Mouse (Mus musculus) skeletal muscle tissue, adult 2 months (tissue): Measurements from ENCODE around the gene Psapl1.
A peak's percentile ranks its signal among the peaks of the same experiment; 100 is the strongest.

ENCODE experiments used
- DNase-seq: peaks from one replicate; pipeline ENCODE4 v3.0.0-alpha.2; 2012; ENCODE audit warnings: low read depth, low spot score

Gene Psapl1

DNA sequence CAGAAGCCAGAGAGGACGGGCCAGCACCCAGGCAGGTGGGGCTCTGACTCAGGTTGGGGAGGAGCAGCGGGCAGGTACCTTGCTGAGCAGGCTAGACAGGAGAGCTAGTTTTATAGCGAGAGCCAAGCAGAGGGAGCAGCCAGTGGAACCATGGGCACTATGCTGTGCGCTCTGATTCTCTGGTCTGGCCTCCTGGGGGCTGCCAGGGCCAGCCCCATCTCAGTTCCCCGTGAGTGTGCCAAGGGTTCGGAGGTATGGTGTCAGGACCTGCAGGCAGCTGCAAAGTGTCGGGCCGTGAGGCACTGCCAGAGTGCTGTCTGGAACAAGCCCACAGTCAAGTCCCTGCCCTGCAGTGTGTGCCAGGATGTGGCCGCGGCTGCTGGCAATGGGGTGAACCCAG lies at the start of gene Psapl1:
TSS of gene Psapl1 (plus strand) at position 106 of the 400 bp plus-strand sequence.
- DNase-seq = peak; percentile 20

DNA sequence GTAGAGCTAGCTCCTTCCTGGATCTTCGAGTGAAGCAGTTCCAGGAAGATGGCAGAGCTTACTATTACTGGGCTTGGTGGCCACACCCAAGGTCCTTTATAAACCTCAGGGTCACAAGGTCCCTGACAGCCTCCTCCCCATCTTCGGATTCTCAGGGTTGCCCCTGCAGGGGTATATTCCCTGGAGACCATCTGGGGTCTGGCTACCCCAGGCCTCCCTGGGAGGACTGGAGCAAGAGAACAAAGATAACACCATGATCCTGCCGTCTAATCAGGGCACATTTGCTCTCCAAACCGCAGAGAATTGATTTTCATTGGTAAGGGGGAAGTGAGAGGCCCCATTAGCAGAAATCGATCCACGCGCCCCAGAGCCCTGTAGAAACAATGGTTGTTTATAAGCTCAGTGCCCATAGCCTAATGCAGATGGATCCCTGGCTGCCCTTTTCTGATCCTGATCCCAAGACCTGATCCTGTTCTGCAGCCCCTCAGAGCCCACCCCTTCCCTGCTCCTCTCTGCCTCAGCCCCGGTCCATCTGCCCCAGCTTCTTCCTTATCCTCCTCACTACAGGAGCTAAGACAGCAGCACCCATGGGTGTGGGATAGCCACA lies 48.8 kb upstream of the Psapl1 start:
- no peak for DNase-seq

DNA sequence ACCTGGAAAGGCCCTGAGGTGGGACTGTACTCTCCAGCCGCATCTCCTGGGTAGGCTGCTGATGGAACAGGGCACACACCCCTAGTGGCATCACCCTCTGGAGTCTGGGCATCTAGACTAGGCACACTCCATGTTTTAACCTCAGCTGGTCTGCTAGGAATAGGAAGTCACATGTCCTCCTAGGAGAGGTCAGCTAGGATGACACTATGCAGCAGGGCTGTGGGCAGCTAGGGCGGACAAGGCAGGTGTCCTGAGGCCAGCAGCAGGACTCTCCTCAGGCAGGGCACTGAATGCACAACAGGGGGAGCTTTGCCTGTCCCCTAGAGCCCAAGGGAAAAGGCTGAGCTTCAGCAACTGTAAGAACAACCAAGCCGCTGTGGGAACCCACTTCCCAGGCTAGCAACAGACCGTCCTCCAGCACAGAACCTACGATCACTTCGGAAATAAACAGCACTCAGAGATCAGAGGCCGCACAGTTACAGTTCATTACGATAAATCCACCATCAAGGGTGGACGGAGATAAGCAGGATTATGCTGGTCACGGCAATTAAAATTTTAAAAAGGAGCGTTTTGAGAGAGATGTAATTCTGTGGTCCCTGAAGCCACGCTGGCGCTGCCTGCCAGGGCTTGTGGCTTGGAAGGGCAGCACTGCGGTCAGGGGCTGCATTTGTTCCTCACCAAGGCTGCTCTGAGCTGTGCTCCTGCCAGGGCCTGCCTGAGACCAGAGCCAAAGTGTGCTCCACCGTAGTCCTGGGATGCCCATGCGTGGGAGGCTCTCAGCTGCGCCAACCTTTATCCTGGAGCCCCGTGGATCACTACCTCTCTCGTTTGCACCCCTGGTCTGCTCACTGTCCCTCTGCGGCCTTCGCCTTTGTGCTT lies 38.2 kb upstream of the Psapl1 start:
- DNase-seq = peak; percentile 30

DNA sequence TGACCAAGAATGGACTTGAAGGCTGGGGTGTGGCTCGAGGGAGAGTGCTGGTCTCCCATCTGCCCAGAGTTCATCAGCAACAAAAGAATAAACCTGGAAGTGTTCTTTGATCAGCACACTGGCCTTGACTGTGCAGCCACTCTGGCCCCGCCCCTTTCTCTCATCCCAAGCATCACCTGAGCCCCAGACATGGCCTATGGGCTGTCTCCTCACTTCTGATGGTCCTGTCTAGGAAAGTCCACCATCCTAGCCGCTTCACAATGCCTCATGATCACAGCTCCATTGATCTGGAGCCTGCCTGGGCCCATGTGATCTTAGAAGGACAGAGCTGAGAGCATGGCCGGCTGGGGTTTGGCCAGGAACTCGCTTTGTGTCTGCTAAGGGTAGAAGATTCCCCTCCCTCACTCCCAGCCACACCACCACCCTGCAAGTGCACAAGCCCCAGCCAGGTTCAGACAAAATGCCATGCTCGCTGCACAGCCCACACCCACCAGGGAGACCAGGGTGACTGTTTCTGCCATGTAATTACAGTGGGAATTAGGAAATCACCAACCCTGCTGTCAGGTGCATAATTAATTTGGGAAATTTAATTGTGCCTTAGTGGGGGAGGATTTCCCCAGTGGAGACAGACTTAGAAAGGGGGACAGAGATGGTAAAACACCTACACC lies 37.3 kb upstream of the Psapl1 start:
- no peak for DNase-seq

DNA sequence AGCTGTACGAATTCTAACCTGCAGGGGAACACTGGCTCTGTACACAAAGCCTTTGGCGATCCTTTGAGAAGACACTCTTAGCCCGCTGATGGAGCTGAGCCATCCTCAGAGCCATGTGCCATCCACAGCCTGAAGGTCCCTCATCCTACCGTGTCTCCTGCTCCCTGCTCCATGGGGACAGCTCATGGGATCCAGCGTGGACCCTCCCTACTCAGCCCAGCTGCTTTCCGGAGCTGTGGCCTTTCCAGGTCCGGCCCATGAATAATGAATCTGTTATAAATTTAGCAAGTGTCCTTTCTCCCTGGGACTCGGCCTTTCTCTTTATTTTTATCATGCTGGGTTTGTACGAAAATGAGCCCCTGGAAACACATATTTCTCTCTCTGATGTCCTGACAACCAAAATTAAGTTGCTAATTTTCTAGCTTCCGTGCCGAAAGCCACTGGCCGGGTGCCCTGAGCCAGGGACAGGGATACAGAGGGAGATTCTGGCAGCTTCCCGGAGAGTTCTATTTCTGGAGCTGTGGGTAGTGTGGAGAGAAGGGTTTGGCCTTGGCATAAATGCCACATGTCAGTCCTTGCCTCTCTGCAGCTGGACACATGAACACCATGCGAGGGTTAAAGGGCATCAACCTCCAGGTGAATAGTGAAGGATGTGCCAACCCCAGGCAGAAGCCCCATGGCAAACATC lies 34.7 kb upstream of the Psapl1 start:
- peak; percentile 64 for DNase-seq

DNA sequence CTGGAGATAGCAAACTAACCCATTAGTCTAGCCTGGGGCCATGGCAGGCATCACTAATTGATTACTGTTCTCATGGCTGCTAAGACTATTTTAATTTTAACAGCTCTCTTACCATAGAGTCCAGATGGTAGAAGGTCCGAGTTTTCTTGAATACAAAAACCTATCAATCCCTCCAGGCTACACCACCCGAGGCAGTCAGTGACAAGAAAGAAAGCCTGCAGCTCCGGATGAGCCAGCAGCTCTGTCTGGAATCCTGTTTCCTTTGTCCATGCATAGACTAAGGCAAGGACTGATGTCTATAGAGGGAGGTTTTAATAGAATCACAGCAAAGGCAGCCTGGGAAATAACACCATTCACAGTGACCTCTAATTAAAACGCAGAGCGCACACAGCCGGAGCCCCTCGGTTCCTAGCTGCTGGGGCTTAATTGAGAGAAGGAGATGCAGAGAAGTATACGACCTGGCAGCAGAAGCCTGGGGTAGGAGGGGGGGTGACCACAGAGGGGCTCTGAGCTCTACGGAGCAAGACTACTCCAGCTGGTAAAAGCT lies 29.2 kb upstream of the Psapl1 start:
- no peak for DNase-seq

DNA sequence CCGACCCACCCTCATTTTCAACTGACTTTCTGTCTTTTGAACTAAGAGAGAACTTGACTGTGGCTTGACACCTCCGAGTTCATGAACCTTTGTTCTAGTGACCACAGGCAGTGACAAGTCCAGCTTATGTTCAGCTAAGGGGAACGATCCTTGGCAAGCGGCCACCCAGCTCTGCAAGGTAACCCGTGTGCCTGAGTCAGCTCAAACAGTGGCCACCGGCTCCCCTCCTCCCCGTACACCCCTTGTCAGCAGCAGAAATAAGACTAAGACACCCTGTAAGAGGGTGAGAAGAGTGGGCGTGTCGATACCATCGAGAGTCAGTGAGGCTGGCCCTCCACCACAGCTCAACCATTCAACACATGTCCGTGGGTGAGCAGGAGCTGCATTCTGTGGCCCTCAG lies 27.4 kb upstream of the Psapl1 start:
- peak; percentile 22 for DNase-seq

DNA sequence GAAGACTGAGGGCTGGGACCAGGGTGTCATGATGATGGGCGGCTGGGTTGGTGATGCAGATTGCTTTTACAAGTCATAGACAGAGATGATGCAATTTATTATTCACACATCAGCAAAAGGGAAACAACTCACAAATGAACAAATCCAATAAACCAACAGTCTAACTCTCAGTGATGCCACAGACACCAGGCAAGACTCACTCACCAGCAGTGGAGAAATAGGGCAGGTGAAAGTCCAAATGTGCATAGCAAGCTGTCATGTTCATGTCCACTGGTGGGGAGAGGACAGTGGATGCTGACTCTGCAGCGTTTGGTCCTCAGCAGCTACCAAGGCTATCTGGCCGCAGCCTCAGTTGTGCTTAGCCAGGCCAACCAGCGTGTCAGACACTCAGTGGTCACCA lies 26.9 kb upstream of the Psapl1 start:
- no peak for DNase-seq

DNA sequence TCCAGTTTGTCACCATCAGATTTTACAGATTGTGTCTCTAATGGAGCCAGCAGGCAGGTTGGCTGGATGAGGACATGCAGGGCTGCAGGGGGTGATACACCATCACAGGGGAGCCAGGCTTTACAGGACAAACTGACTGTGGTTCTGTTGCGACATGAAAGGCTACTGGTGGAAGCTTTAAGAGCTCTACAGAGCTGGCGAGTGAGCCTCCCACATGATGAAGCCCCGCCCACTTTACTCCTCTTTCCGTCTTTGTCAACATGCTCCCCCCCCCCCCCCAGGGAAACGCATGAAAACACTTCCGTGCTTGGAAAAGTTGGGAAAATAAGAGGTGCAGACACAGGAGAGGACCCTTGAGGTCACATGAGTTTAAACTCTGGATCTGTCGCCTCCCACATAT lies 25.6 kb upstream of the Psapl1 start:
- no peak for DNase-seq

DNA sequence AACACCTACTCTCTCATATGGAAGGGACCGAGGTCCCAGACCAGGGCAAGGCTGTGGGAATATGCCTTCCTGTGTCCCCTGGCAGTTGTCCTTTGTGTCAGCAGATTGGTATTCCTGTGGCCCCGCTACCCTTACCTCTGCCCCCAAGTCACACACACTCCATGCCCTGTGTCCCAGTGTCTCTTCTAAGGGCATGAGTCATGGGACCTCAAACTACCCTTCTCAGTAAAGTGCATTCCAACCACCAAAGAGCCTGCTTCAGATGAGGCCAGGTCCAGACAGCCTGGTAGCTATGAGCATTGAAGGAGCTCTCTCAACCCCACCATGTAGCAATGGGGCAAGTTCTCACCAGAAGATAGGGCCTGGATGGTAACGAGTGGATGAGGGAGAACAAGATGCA lies 25.0 kb upstream of the Psapl1 start:
- DNase-seq = no peak

DNA sequence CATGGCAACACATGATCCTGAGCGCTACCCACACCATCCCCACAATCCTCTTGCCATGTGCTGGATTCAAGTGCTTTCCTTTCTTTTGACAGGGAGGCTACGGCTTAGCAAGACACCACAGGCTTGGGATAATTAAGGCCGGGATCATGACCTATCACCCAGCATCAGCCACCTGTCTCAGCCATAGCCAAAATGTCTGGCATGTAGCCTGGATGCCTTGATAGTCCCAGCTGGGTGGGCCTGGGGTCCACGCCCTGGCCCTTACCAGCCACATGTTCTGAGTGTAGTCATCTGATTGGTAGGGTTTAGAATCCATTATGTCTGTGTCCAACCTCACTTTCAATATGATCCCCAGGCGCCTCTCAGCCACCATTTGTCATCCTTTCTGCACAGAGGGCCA lies 24.1 kb upstream of the Psapl1 start:
- no peak for DNase-seq

DNA sequence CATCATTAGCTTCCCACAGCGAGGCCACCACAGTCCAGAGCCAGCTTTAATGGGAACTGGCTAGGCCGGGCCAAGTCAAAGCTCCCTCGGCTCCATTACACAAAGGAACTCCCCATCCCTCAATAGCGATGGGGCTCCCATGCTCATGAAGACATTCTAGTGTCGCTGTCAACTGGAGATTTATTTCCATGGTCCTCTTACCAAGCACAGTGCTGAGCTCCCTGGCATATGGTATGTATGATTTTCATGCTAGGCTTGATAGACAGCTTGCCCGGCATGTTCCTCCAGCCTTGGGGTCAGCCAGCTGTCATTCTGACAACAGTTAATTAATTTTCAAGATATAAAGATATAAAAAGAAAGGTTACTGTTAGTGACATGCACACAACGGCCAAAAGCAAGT lies 21.5 kb upstream of the Psapl1 start:
- DNase-seq = no peak

DNA sequence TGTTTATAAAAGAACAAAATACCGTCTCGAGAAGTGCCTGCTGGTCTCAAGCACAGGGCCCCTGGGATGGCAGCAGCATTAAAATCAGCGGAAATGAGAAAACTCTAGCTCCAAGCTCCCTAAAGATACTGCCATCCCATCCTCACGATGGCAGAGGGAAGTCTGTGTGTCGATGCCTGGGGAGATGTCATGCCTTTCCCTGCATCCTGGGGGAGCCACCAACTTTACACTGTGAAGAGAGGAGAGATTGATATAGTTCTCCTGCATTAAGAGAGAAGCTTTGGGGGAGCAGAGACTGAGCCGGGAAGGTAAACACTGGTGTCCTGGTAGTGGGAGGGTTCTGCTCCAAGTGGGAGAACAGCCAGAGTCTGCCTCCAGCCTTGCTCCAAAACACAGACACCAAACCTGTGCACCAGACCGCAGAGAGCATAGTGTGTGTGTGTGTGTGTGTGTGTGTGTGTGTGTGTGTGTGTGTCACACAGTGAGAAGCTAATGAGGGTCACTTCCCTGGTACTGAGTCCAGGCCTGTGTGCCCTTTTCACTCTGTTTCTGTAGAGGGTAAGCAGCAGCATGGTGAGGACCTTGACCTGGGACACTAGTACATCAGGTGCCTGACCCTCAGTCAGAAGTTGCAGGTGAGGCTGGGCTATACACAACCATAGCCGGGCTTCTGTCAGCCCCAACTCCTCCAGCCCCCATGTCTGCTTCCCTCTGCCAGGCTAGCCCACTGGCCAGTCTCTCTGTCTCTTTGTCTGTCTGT lies 17.3 kb upstream of the Psapl1 start:
- DNase-seq = no peak

DNA sequence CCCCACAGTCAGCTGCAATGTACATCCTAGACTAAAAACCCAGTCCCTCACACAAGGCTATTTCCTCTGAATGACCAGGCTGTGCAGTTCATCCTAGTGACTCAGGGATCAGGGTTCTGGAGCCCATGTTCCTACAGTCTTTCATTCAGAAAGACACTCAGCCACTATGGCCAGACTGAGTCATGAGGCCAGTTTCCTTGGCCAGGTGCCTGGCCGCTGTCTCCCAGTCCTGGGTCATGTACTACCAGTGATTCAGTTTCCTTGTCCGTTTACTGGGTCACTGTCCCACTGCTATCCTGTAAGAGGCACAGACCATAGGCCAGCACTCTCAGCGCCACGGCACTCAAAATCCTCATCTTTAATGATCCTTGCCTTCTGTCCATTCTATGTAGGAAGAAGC lies 15.5 kb upstream of the Psapl1 start:
- peak; percentile 45 for DNase-seq

DNA sequence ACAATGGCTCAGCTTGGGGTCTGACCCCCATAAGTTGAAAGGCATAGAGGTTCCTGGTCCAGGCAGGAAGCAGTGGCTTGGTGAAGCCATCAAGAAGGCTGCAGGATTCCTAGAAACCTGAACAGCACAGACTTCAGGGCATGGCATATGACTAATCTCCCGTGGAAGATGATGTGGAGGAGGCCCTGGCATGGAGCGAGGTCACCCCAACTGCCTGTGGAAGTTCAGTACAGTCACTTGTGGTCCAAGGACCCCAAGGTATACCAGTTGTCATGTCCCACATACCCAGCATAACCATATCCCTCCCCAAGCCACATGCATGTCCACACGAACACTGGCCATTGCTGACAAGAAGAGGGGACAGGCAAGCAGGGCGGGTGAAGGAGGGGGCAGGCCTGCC lies 12.5 kb upstream of the Psapl1 start:
- no peak for DNase-seq

DNA sequence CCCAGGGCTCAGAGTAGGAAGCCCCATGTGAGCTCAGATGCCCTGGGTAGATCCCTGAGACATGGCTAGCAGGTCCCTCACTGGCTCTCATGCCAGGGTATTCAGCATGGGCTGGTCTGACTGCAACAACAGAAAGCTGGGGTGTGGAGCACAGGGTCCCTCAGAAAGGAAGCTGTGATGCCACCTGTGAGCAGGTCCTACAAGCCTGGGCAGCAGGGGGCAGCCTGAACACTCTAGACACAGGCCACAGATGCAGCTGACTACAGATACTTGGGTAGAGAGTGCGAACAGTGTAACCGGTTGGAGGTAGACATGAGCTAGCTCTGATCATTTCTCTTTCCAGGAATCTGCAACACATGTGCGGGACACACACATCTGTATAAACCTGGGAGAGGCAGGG lies 11.9 kb upstream of the Psapl1 start:
- DNase-seq = no peak

DNA sequence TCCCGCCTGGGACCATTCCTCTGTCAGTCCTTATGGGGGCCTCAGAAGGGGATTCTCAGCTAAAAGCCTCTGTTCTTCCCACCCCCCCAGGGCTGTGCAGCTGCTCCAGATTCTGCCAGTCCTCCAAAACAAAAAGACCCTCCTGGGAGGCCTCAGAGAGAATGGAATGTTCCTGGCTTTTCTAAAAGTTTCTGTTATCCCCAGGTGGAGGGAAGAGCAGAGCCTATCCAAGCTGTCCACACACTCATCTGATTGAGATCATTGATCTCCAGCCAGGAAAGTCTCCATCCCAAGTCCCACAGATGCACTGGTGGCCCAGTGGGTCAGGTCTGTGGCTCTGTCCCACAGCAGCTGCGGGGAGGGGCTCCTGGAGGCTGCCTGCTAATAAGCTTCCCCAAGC lies 11.1 kb upstream of the Psapl1 start:
- DNase-seq = peak; percentile 62

DNA sequence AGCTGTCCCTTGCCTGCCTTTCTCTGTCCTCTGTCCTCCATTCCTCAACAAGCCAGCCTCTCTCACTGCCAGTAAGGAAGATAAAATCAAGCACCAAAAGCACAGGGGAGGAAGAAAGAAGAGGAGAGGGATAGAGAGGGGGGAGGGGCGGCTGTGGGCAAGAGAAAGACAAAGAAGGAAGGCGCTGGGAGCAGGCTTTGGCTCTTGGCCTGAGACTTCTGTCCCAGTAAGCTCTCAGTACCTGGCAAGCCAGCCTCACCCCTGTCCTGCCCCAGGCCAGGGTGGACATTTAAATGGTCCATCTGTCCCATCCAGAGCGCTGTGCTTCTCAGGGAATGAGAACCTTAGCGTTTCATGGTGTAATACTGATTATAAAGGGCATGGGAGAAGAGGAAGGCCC lies 9.2 kb upstream of the Psapl1 start:
- DNase-seq = no peak

DNA sequence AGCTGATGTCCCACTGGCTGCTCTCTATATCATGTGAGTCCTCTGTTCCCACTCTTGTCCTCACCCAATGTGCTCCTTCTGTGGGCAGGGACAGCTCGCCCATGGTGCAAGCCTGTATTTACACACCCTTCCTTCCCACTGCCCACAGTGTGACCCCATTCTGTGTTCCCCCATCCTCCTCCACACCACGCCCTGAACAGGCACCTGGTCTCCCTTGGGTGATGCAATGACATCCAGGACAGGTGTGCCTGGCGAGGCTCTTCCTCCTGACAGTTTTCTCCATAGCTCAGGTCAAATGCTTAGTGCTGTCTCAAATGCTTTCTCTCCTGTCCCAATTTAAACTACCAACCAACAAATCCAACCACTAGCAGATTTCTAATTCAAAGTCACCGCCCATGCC lies 8.4 kb upstream of the Psapl1 start:
- DNase-seq = no peak

DNA sequence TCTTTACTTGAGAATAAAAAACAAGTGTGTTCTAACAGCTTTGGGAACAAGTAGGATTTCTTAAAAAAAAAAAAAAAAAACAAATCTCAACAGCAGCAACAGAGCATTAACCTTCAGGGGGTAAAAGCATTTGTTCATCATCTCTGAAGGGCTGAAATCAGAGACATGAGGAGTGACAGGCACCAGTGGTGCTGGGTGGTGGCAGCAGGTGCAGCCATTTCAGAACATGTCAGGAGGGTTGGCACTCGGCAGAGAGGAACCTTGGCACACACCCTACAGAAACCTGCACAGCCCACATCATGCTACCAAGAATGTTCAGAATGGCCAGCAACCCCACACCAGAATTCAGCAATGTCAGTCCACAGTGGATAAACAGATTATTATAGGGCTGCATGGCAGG lies 4.3 kb upstream of the Psapl1 start:
- no peak for DNase-seq

DNA sequence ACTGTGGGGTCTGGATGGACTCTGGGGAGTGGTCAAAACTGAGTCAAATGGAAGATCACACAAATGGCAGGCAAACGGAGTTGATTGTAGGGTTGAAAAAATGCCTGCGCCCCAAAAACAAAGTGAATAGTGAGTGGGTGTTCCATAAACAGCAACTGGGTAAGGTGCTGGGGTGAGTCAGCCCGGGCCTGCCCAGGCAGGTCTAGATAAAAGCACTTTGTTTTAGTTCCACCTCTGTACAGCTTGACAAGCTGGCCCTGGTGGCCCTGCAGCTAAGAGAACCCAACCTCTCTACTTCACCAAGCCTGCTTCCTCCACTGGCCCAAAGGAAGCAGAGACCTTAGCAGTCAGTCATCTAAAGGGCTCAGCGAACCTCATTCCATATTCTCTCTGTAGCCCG lies 1.0 kb upstream of the Psapl1 start:
- DNase-seq = no peak
